Mouse (Mus musculus): ENCODE measurements around the gene Gm42688.

GRCm38 (mm10) chr6:83117165-83117438 lies 15.7 kb downstream of the Gm42688 start:
- TF ChIP-seq GATA1 (IDR thresholded peaks at IDR 0.05; ENCODE audit: low read length) (no peak), TAL1 (IDR thresholded peaks at IDR 0.05; ENCODE audit: low read length) (no peak)
